Mouse (Mus musculus): ENCODE results near the gene Pars2.

Gene Pars2

DNA sequence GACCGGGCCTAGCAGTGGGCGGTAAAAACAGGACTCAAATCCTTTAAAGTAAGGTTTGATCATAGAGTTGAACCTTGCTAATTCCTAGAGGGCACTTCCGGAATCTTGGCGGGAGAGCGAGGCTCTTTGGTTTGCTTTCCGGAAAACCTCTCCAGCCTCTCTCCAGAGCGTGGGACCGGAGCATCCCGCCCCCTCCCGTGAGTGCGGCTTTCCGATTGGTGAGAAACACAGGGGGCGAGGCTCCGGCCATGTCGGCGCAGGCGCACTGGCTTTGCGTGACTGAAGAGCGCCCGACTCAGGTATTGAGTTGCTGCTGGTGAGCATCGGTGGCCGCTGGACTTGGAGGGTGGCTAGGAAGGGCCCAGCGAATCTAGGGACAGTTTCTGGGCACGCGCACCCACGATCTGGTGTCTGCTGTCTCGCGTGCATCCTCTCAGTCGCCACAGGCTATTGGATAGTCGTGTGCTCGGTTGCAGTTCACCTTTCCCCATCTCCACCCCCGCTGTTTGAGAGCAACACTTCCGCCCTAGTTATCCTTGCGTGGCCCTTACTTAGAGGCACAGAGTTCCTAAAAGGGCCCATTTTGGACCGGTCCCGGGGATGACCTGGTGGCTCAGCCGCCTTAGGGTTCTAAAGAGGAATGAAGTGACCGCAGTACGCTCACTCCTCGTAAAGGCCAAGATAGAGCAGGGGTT lies at the start of gene Pars2:
Pars2 (plus strand) TSS at position 237 of the 695 bp plus-strand sequence.
- peak; percentile 98 for DNase-seq

DNA sequence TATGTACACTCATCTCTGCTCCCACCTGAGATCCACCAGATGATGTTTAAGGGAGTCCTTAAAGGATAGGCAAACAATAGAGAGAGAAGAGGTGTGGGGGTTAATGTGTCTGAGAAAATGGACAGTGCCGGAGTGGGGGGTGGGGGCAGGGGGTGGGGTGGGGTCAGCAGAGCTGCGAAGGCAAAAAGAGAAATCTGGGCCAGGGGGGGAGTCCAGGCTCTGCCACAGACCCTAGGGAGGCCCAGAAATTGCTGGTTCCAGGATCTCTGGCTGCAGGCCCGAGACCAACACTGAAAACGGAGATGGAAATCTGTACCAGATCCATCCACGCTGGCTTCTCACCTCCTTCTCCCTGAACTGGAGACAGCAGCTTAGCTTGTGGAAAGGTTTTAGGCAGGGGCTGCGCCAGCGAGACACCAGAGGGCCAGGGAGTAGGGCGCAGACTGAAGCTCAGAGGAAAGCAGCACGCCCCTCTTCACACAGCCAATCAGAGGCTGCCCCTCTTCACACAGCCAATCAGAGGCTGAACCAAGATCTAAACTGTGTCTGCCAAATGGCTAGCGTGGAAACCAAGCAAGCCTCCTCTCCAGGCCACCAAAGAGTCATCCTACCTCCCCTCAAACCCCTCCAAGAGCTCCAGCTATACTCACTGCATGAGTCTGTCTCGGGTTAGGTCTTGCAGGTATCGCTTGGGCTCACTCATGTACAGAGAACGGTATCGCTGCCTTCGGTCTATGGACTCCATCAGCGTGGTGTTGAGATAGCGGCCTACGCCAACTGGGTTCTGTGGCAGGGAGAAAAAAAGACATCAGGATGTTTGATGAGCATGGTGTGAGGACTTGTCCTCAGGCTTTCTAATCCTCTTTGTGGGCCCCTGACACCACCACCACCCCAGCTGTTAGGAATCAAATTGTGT lies 44.0 kb upstream of the Pars2 start:
- DNase-seq = no peak

GRCm38 (mm10) chr4:106607905-106608304 lies 43.0 kb upstream of the Pars2 start:
- DNase-seq = no peak

- DNase-seq = no peak
Measured at GRCm38 (mm10) chr4:106613105-106613504, 37.8 kb upstream of the Pars2 start.

DNA sequence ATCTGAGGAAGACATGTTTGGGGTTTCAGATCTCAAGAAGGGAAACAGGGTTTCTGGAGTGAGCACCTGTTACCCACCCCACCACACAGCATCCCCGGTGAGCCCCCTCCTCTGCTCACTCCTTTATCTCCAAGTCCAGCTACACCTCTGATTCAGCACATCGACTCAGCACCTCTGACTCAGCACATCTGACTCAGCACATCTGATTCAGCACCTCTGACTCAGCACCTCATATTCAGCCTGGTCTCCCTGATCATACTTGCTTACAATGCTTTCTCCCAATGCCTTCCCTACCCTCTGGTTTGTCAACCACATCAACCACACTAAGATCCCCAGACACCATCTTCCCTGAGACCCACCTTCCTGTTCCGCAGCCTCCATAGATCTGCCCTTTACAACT lies 37.3 kb upstream of the Pars2 start:
- no peak for DNase-seq

DNA sequence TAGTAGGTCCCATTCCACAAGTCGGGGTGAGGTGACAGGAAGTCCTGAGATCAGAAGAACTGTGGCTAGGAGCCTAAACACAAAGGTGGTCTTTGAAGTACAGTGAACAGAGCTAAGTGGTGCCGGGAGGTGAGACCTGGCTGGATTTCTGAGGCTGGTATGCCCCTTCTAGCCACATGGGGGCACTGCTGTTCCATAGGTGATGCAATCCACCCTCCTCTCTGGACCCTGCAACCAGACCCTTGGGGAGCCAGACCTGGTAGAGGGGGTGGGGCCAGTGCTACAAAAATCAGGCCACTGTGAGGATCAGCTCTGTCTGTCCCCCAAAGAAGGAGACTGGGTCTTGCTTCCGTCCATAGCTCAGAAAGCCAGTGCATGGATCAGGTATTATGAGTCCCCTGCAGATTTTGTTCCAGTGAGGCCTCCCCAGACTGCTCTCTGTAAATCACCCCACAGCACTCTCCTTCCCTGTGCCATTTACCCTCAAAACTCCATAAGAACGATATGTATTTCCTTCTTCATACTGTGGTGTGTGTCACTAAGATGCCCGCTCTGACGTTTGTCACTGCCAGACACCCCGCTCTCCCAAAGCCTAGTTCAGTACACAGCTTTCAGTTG lies 36.6 kb upstream of the Pars2 start:
- DNase-seq = peak; percentile 75

- no peak for DNase-seq
Measured at GRCm38 (mm10) chr4:106614881-106615280, 36.0 kb upstream of the Pars2 start.

GRCm38 (mm10) chr4:106615637-106616036 lies 35.2 kb upstream of the Pars2 start:
- no peak for DNase-seq

DNA sequence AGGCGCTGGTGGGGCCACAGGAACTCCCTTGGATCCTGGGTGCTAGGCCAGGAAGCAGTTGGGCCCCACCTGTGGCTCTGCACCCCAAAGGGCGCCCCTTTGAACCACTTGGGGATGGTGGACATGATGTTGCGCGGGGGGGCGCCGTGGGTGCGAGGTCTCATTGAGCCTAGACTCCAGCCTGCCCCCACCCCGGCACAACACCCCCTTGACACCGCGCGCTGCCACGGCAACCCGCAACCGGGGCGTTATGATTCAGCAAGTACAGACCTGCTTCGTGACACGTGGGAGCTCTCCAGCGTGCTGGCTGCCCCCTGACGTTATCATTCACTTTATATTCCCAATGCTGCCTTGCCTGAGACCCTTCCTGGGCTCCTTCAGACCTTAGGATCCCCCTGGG lies 33.8 kb upstream of the Pars2 start, which contains the start of gene Lexm:
Lexm (minus strand) TSS at position 186 of the 400 bp plus-strand sequence.
- no peak for DNase-seq

GRCm38 (mm10) chr4:106618898-106619297 lies 32.0 kb upstream of the Pars2 start:
- no peak for DNase-seq

GRCm38 (mm10) chr4:106621428-106621827 lies 29.4 kb upstream of the Pars2 start:
- DNase-seq = peak; percentile 60

DNA sequence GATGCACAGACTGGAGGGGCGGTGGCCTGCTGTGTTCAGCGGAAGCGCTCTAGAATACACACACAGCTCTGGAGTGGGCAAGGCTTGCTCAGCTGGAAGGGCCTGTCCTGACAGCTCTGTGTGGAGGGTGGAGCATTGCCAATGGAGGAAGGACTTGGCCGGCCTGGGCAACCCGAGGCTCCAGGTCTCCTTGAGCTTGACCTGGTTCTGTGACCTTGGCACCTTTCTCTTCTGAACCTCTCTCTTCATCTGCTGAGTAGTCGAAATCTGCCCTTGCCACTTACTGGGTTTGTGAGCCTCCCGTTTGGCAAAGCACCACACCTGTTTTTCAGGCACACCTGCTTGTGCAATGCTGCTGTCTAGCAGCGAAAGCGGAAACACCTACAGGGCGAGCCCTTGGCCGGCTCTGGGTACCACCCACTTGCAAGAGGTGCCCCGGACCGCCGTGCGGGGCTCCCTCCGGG lies 28.8 kb upstream of the Pars2 start, which contains the start of gene Ttc22:
Ttc22 (plus strand) TSS at position 403 of the 464 bp plus-strand sequence.
- DNase-seq = peak; percentile 69

DNA sequence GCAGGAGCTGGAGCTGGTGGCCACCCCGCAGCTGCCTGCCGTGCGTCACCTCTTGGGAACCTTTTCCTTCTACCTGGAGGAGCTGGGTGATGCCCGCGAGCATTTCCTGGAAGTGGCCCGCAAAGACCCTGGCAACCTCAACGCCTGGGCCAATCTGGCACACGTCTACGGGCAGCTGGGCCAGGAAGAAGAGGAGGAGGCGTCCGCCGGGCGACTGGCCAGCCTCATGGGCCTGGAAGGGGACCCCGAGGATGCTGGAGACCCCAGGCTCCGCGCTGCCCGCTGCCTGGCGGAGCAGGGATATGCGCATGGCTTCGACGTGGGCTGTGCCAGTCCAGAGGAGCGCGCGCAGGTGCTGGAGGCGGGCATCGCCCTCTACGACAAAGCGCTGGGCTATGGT lies 28.2 kb upstream of the Pars2 start:
- DNase-seq = no peak

- DNase-seq = no peak
Measured at GRCm38 (mm10) chr4:106624271-106624670, 26.6 kb upstream of the Pars2 start.

- DNase-seq = no peak
Measured at GRCm38 (mm10) chr4:106627809-106628208, 23.1 kb upstream of the Pars2 start.

- peak; percentile 79 for DNase-seq
Measured at GRCm38 (mm10) chr4:106628650-106629360, 22.1 kb upstream of the Pars2 start.

GRCm38 (mm10) chr4:106629374-106629773 lies 21.5 kb upstream of the Pars2 start:
- no peak for DNase-seq

DNA sequence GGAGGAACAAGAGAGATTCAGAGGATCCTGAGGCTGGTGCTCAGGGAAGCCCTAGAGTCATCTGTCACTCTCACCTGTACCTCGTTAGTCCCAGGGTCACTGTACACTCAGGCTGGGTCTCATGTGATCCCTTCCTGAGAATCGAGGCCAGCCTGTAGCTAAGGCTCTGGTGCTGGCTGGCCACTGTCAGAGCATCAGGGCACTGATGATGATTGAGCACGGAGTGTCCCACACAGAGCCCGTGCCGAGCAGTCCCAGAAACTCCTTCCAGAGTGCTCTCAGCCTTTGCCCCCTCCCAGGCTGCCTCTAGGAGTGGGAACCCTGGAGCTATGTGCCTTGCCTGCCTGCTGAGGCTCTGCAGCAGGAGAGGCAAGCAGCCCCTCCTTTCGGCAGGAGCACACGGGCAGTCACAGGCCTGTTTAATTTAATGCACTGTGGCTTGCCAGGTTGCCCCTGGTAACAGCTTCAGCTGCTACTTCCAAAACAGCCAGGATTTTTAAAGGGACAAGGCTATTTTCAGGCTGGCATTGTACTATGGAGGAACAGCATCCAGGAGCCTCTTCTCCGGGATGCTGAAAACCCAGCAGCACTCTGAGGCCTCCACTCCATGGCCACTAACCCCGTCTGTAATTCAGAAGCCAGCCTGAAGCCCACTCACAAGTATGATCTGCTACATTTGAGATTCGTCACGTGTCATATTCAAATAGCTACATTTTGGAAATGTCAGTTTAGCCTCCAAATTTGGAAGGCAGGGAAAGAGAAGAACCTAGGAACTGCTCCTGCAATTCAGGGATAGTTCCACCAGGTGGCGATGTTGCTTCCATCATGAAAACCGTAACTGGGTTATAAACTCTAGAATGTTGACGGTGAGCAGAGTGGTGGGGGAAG lies 20.3 kb upstream of the Pars2 start:
- peak; percentile 64 for DNase-seq

DNA sequence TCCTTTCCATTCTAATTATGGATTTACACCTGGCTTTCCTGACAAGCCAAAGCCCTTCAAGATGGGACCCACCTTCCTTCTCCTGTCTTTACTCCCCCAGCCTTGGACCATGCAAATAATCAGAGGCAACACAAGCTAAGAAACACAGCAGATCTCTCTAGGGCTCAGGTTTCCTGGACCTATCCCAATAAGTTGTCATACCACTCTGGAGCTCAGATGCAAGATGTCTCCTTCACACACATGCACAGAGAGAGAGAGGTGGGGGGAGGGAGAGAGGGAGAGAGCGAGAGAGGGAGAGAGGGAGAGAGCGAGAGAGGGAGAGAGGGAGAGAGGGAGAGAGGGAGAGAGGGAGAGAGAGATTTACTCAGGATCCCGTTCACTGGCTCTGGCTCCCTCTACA lies 18.6 kb upstream of the Pars2 start:
- no peak for DNase-seq

- DNase-seq = peak; percentile 23
Measured at GRCm38 (mm10) chr4:106633281-106634085, 17.4 kb upstream of the Pars2 start.

- no peak for DNase-seq
Measured at GRCm38 (mm10) chr4:106634086-106634479, 16.8 kb upstream of the Pars2 start.
